Mouse (Mus musculus) gonadal fat pad, adult 2 months (tissue): ENCODE measurements around the gene Upb1. TPM values are rescaled to one million over a fixed set of nuclear protein-coding genes. Genes with fewer than 3 reads are reported as not detected.
A peak's percentile ranks its signal among the peaks of the same experiment; 100 is the strongest.
"Not testable (repeated sequence)": the region's sequence is repeated elsewhere in the genome, so short reads cannot be mapped to it uniquely, and the experiment has no call there.

Experiments
- DNase-seq: peaks from one replicate; pipeline ENCODE4 v3.0.0-alpha.2; 2012; ENCODE audit warnings: low read depth
- polyA plus RNA-seq: library from polyadenylated mRNA; depleted of rRNA; stranded (reverse); fragments of >200 nt; gene quantifications from 2 replicates; pipeline ENCODE4 v1.2.3, GENCODE M21; 2012

The Upb1 gene
- polyA plus RNA-seq, 1 experiment: 0.96 TPM

GRCm38 (mm10) chr10:75451036-75451786 is 50.3 kb downstream of the Upb1 start:
- DNase-seq: no peak

GRCm38 (mm10) chr10:75456061-75456831 is 55.3 kb downstream of the Upb1 start:
- not testable (repeated sequence) for DNase-seq

- no peak for DNase-seq
Measured at GRCm38 (mm10) chr10:75457852-75458251, 56.9 kb downstream of the Upb1 start.

- DNase-seq: no peak
Measured at GRCm38 (mm10) chr10:75458329-75458728, 57.4 kb downstream of the Upb1 start.

GRCm38 (mm10) chr10:75462728-75463127 is 61.8 kb downstream of the Upb1 start:
- DNase-seq: no peak

- peak; percentile 62 for DNase-seq
Measured at GRCm38 (mm10) chr10:75465781-75466550, 65.1 kb downstream of the Upb1 start.

- DNase-seq: no peak
Measured at GRCm38 (mm10) chr10:75473411-75473810, 72.5 kb downstream of the Upb1 start.

GRCm38 (mm10) chr10:75474571-75474970 is 73.7 kb downstream of the Upb1 start:
- no peak for DNase-seq

GRCm38 (mm10) chr10:75475139-75475850 is 74.4 kb downstream of the Upb1 start:
- not testable (repeated sequence) for DNase-seq

- DNase-seq: no peak
Measured at GRCm38 (mm10) chr10:75477034-75477433, 76.1 kb downstream of the Upb1 start.

- no peak for DNase-seq
Measured at GRCm38 (mm10) chr10:75479955-75480354, 79.0 kb downstream of the Upb1 start.

GRCm38 (mm10) chr10:75481703-75482102 is 80.8 kb downstream of the Upb1 start:
- DNase-seq: no peak

- no peak for DNase-seq
Measured at GRCm38 (mm10) chr10:75482271-75482670, 81.4 kb downstream of the Upb1 start.

- DNase-seq: no peak
Measured at GRCm38 (mm10) chr10:75482919-75483483, 82.1 kb downstream of the Upb1 start.

- DNase-seq: no peak
Measured at GRCm38 (mm10) chr10:75484066-75484465, 83.2 kb downstream of the Upb1 start.

GRCm38 (mm10) chr10:75484767-75485166 is 83.9 kb downstream of the Upb1 start:
- no peak for DNase-seq

GRCm38 (mm10) chr10:75486086-75486979 is 85.4 kb downstream of the Upb1 start:
- DNase-seq: no peak

GRCm38 (mm10) chr10:75487131-75487530 is 86.2 kb downstream of the Upb1 start:
- no peak for DNase-seq

- DNase-seq: no peak
Measured at GRCm38 (mm10) chr10:75489522-75489921, 88.6 kb downstream of the Upb1 start.

- DNase-seq: no peak
Measured at GRCm38 (mm10) chr10:75490731-75491130, 89.8 kb downstream of the Upb1 start.
